Comparison of ENCODE assay signal across 12 mouse cellular contexts in genomic region chr13:98317911-98318310, GRCm38 (mm10). TPM values are rescaled to one million over a fixed set of nuclear protein-coding genes. Genes with fewer than 3 reads are reported as not detected.
A peak's percentile ranks its signal among the peaks of the same experiment; 100 is the strongest.
DNase-seq lines count a peak whose midpoint lies in the region; ATAC-seq and TF ChIP-seq lines count a peak whose summit lies in the region.
"Had no signal": no experiment of that assay in that cellular context is flagged by ENCODE, and none has a peak within 500 bp of the region (broad histone marks: within the 10 kb centered on the region; RNA-seq: fewer than 3 reads in every experiment).

No protein-coding gene starts in this region.

- no peak for TF ChIP-seq POLR2A in MEL (IDR thresholded peaks at IDR 0.05; ENCODE audit: control insufficient read depth in 1 of 2, insufficient read depth in 1 of 2, low read depth in 1 of 2, low read length in 2 of 2, poor library complexity in 1 of 2)

- no peak for ATAC-seq in intestine, postnatal 0 days
- no peak for ATAC-seq in intestine, embryonic 16.5 days
- no peak for ATAC-seq in forebrain, embryonic 16.5 days

- no peaks in the 10 kb centered on the region for H3K27me3 ChIP-seq in intestine, postnatal 0 days (replicated peaks; ENCODE audit: control insufficient read depth, insufficient read depth, low read length)
- H3K27me3 ChIP-seq in intestine, embryonic 16.5 days (replicated peaks; ENCODE audit: control insufficient read depth, insufficient read depth, low read length): no peaks in the 10 kb centered on the region
- no peaks in the 10 kb centered on the region for H3K27me3 ChIP-seq in MEL (ENCODE audit: control insufficient read depth in 1 of 2, insufficient read depth in 2 of 2, low read length in 2 of 2)
- no peaks in the 10 kb centered on the region for H3K27me3 ChIP-seq in forebrain, embryonic 16.5 days (replicated peaks; ENCODE audit: control insufficient read depth, insufficient read depth, low read length)
- H3K27me3 ChIP-seq: megakaryocyte, embryonic 14.5 days had no signal

- TF ChIP-seq RAD21 in MEL (IDR thresholded peaks at IDR 0.05; ENCODE audit: low read depth, low read length): no peak

- peaks cover 7% of the 10 kb centered on the region; the same call in 1 of the 2 replicates for H3K36me3 ChIP-seq in intestine, postnatal 0 days (ENCODE audit: control insufficient read depth, insufficient read depth)
- no peaks in the 10 kb centered on the region for H3K36me3 ChIP-seq in intestine, embryonic 16.5 days (ENCODE audit: control insufficient read depth, insufficient read depth, low read length)
- peaks cover 20 to 29% of the 10 kb centered on the region in 2 experiments for H3K36me3 ChIP-seq in MEL (ENCODE audit: control insufficient read depth in 1 of 2, insufficient read depth in 2 of 2, low read length in 2 of 2)
- 0 out of 2 replicates have a peak, but pooled peaks cover 2% of the 10 kb centered on the region for H3K36me3 ChIP-seq in forebrain, embryonic 16.5 days (ENCODE audit: control insufficient read depth, insufficient read depth)
- H3K36me3 ChIP-seq in macrophage (ENCODE audit: inconsistent target): peaks cover 7% of the 10 kb centered on the region; the same call in 1 of the 2 replicates

- intact Hi-C loops in gastrocnemius, postnatal 36 days (cut with DNase I): loop anchor here (5.0 kb wide), 1 partner anchor 56 kb away; the partner anchor contains the start of genes Ankra2 and Utp15
- intact Hi-C loops in left cerebral cortex, postnatal 25 days (cut with DNase I): loop anchor here (5.0 to 10.0 kb wide), 2 partner anchors 56 to 407 kb away; partner anchors contain the start of genes Ankra2 and Utp15

- TF ChIP-seq EP300 in MEL (IDR thresholded peaks at IDR 0.05; ENCODE audit: low read depth in 1 of 2, low read length in 2 of 2): no peak

- peaks cover 6% of the 10 kb centered on the region; the same call in 1 of the 2 replicates for H3K4me1 ChIP-seq in intestine, postnatal 0 days (replicated peaks; ENCODE audit: control insufficient read depth, insufficient read depth, low read length)
- H3K4me1 ChIP-seq in intestine, embryonic 16.5 days (ENCODE audit: control insufficient read depth, insufficient read depth, low read length): peaks cover 9% of the 10 kb centered on the region; the same call in 1 of the 2 replicates
- H3K4me1 ChIP-seq in MEL (ENCODE audit: control insufficient read depth in 1 of 2, insufficient read depth in 2 of 2, low read length in 2 of 2): peaks cover 6 to 17% of the 10 kb centered on the region in 2 experiments
- H3K4me1 ChIP-seq in forebrain, embryonic 16.5 days (replicated peaks; ENCODE audit: control insufficient read depth, insufficient read depth, low read length): peaks cover 13% of the 10 kb centered on the region

- DNase-seq in MEL (ENCODE audit: low read depth, low spot score): no peak
- DNase-seq in gastrocnemius, postnatal 36 days: no peak
- no peak for DNase-seq in spleen, adult 12 weeks (ENCODE audit: low spot score)
- DNase-seq in left cerebral cortex, postnatal 25 days (ENCODE audit: low spot score in 2 of 2): no peak
- DNase-seq: thymus, postnatal 36 days had no signal

- TF ChIP-seq CTCF in intestine, postnatal 0 days (IDR thresholded peaks at IDR 0.05; ENCODE audit: low read depth): no peak
- TF ChIP-seq CTCF in MEL (IDR thresholded peaks at IDR 0.05 in 2 of 3, conservative IDR thresholded peaks at IDR 0.05 in 1 of 3; ENCODE audit: control insufficient read depth in 1 of 3, insufficient read depth in 1 of 3, low read depth in 2 of 3, low read length in 3 of 3, poor library complexity in 1 of 3, severe bottlenecking in 1 of 3): no peak

- 87% methylated on average over 6 of the region's 6 CpGs for WGBS in intestine, postnatal 0 days
- 85% methylated on average over 6 of the region's 6 CpGs for WGBS in intestine, embryonic 16.5 days
- 92% methylated on average over 6 of the region's 6 CpGs for WGBS in forebrain, embryonic 16.5 days
- 83% methylated on average over 6 of the region's 6 CpGs for WGBS in macrophage (ENCODE audit: missing documents)

- peak overlapping the region; percentile 73; the same call in 1 of the 2 replicates for H3K4me2 ChIP-seq in intestine, postnatal 0 days (replicated peaks; ENCODE audit: low read depth)
- no peak overlapping the region for H3K4me2 ChIP-seq in intestine, embryonic 16.5 days (ENCODE audit: low read depth, low read length)
- peak overlapping the region; percentile 90 for H3K4me2 ChIP-seq in forebrain, embryonic 16.5 days (ENCODE audit: low read length)

- H3K79me2 ChIP-seq in MEL (ENCODE audit: control insufficient read depth, insufficient read depth, low read length, poor library complexity): peaks cover 39% of the 10 kb centered on the region
- peaks cover 37% of the 10 kb centered on the region for H3K79me2 ChIP-seq in macrophage (ENCODE audit: inconsistent target)

- H3K9ac ChIP-seq in intestine, postnatal 0 days (ENCODE audit: low read depth, low read length): no peak overlapping the region
- H3K9ac ChIP-seq in intestine, embryonic 16.5 days (ENCODE audit: low read depth, low read length): no peak overlapping the region
- peak overlapping the region; percentile 98 for H3K9ac ChIP-seq in MEL (ENCODE audit: control insufficient read depth, low read depth, low read length, poor library complexity, severe bottlenecking)
- no peak overlapping the region for H3K9ac ChIP-seq in forebrain, embryonic 16.5 days (replicated peaks; ENCODE audit: low read depth, low read length)

- no peak overlapping the region for H3K27ac ChIP-seq in intestine, postnatal 0 days (ENCODE audit: low read depth, low read length)
- H3K27ac ChIP-seq in intestine, embryonic 16.5 days (ENCODE audit: low read length): no peak overlapping the region
- H3K27ac ChIP-seq in MEL (ENCODE audit: control insufficient read depth, low read depth, low read length) (no peak overlapping the region), macrophage (no peak overlapping the region)
- H3K27ac ChIP-seq in forebrain, embryonic 16.5 days (ENCODE audit: low read length): no peak overlapping the region

- no peak overlapping the region for H3K4me3 ChIP-seq in intestine, postnatal 0 days (ENCODE audit: low read depth, low read length)
- H3K4me3 ChIP-seq in intestine, embryonic 16.5 days (ENCODE audit: low read length): no peak overlapping the region
- H3K4me3 ChIP-seq in MEL (ENCODE audit: control insufficient read depth in 1 of 2, insufficient read depth in 1 of 2, low read depth in 2 of 2, low read length in 2 of 2) (peak overlapping the region in 1 of 2 experiments; percentile 90; a peak in 2 of 4 replicates), macrophage (ENCODE audit: inconsistent target) (peak overlapping the region; percentile 69; the same call in 1 of the 2 replicates)
- no peak overlapping the region for H3K4me3 ChIP-seq in forebrain, embryonic 16.5 days (replicated peaks; ENCODE audit: low read length)

- H3K9me3 ChIP-seq in intestine, postnatal 0 days (ENCODE audit: control insufficient read depth): no peaks in the 10 kb centered on the region
- no peaks in the 10 kb centered on the region for H3K9me3 ChIP-seq in intestine, embryonic 16.5 days (ENCODE audit: control insufficient read depth, low read length)
- no peaks in the 10 kb centered on the region for H3K9me3 ChIP-seq in MEL (replicated peaks; ENCODE audit: insufficient read depth, low read length)
- no peaks in the 10 kb centered on the region for H3K9me3 ChIP-seq in forebrain, embryonic 16.5 days (ENCODE audit: control insufficient read depth, low read length)
- H3K9me3 ChIP-seq: megakaryocyte, embryonic 14.5 days had no signal

RNA-seq across cellular contexts. Expression of gene Btf3, which starts 1.1 kb away (rescaled TPM):
- polyA plus RNA-seq in intestine, postnatal 0 days (2015; fragmentation: Nextera tagmentation; extraction: Ambion mirVana): 471 and 494 TPM in 2 replicates
- 549 and 610 TPM in 2 replicates for polyA plus RNA-seq in intestine, embryonic 16.5 days (2015; fragmentation: Nextera tagmentation; extraction: Ambion mirVana)
- 1,152 and 1,208 TPM in 2 replicates for total RNA-seq in MEL (2012; rRNA removed)
- 1,000 to 10,000 TPM in 1 of 2 experiments, 100 to 1,000 TPM in 1; 227 to 1,291 TPM for polyA plus RNA-seq in MEL (2012; ENCODE audit: insufficient read depth in 1 of 2, insufficient read length in 2 of 2, low read depth in 1 of 2, low replicate concordance in 2 of 2, missing spikeins in 1 of 2)
- 536 and 561 TPM in 2 replicates for polyA plus RNA-seq in forebrain, embryonic 16.5 days (2015; fragmentation: Nextera tagmentation; extraction: Ambion mirVana)
- 100 to 1,000 TPM in 1 of 26 experiments, 10 to 100 TPM in 25; 26.7 to 120 (median 61.4) TPM for total RNA-seq in macrophage (2018; cell fraction: chromatin; rRNA removed)
- total RNA-seq in macrophage (2018; cell fraction: cytosol; rRNA removed): 100 to 1,000 TPM; 302 to 427 (median 356) TPM
- total RNA-seq in macrophage (2018; cell fraction: nucleus; rRNA removed): 100 to 1,000 TPM in 17 of 26 experiments, 10 to 100 TPM in 9; 53.7 to 207 (median 110) TPM
- polyA plus RNA-seq in macrophage (2018): 403 to 596 TPM (median 502 TPM) in 3 replicates
- total RNA-seq in gastrocnemius, postnatal 36 days (2021): 100 to 1,000 TPM; 186 to 222 TPM
- 100 to 1,000 TPM; 173 TPM for total RNA-seq in left cerebral cortex, postnatal 25 days (2021)

RNA-seq across cellular contexts. Expression of gene Foxd1, which starts 36.1 kb away (rescaled TPM):
- not detected in 2 replicates for polyA plus RNA-seq in intestine, postnatal 0 days (2015; fragmentation: Nextera tagmentation; extraction: Ambion mirVana)
- 0.02 TPM in 1 of 2 replicates, not detected in the other for polyA plus RNA-seq in intestine, embryonic 16.5 days (2015; fragmentation: Nextera tagmentation; extraction: Ambion mirVana)
- total RNA-seq in MEL (2012; rRNA removed): not detected in 2 replicates
- not detected for polyA plus RNA-seq in MEL (2012; ENCODE audit: insufficient read depth in 1 of 2, insufficient read length in 2 of 2, low read depth in 1 of 2, low replicate concordance in 2 of 2, missing spikeins in 1 of 2)
- 0.46 and 0.50 TPM in 2 replicates for polyA plus RNA-seq in forebrain, embryonic 16.5 days (2015; fragmentation: Nextera tagmentation; extraction: Ambion mirVana)
- not detected for total RNA-seq in macrophage (2018; cell fraction: chromatin; rRNA removed)
- total RNA-seq in macrophage (2018; cell fraction: cytosol; rRNA removed): not detected
- not detected for total RNA-seq in macrophage (2018; cell fraction: nucleus; rRNA removed)
- polyA plus RNA-seq in macrophage (2018): not detected in 3 replicates
- total RNA-seq in gastrocnemius, postnatal 36 days (2021): under 1 TPM in 1 of 2 experiments, not detected in 1; 0.17 TPM
- total RNA-seq in left cerebral cortex, postnatal 25 days (2021): 1 to 10 TPM in 1 of 2 experiments, under 1 TPM in 1; 0.92 to 1.6 TPM
- total RNA-seq: common myeloid progenitor, adult 5-6 weeks had no signal

RNA-seq across cellular contexts. Expression of gene Gm21976, which starts 38.2 kb away (rescaled TPM):
- not detected in 2 replicates for polyA plus RNA-seq in intestine, postnatal 0 days (2015; fragmentation: Nextera tagmentation; extraction: Ambion mirVana)
- not detected in 2 replicates for polyA plus RNA-seq in intestine, embryonic 16.5 days (2015; fragmentation: Nextera tagmentation; extraction: Ambion mirVana)
- total RNA-seq in MEL (2012; rRNA removed): not detected in 2 replicates
- not detected for polyA plus RNA-seq in MEL (2012; ENCODE audit: insufficient read depth in 1 of 2, insufficient read length in 2 of 2, low read depth in 1 of 2, low replicate concordance in 2 of 2, missing spikeins in 1 of 2)
- polyA plus RNA-seq in forebrain, embryonic 16.5 days (2015; fragmentation: Nextera tagmentation; extraction: Ambion mirVana): not detected in 2 replicates
- total RNA-seq in macrophage (2018; cell fraction: chromatin; rRNA removed): not detected
- not detected for total RNA-seq in macrophage (2018; cell fraction: cytosol; rRNA removed)
- total RNA-seq in macrophage (2018; cell fraction: nucleus; rRNA removed): not detected
- not detected in 3 replicates for polyA plus RNA-seq in macrophage (2018)
- total RNA-seq in gastrocnemius, postnatal 36 days (2021): not detected
- total RNA-seq in left cerebral cortex, postnatal 25 days (2021): not detected
- total RNA-seq: common myeloid progenitor, adult 5-6 weeks; heart, adult 8-10 months had no signal

RNA-seq across cellular contexts. Expression of gene Ankra2, which starts 55.0 kb away (rescaled TPM):
- polyA plus RNA-seq in intestine, postnatal 0 days (2015; fragmentation: Nextera tagmentation; extraction: Ambion mirVana): 18.9 and 19.3 TPM in 2 replicates
- 17.2 and 17.8 TPM in 2 replicates for polyA plus RNA-seq in intestine, embryonic 16.5 days (2015; fragmentation: Nextera tagmentation; extraction: Ambion mirVana)
- 8.1 and 10.4 TPM in 2 replicates for total RNA-seq in MEL (2012; rRNA removed)
- polyA plus RNA-seq in MEL (2012; ENCODE audit: insufficient read depth in 1 of 2, insufficient read length in 2 of 2, low read depth in 1 of 2, low replicate concordance in 2 of 2, missing spikeins in 1 of 2) (10 to 100 TPM in 1 of 2 experiments, not detected in 1; 14.7 TPM), macrophage (2018) (17.2 to 20.5 TPM (median 18.5 TPM) in 3 replicates)
- 55.9 and 65.2 TPM in 2 replicates for polyA plus RNA-seq in forebrain, embryonic 16.5 days (2015; fragmentation: Nextera tagmentation; extraction: Ambion mirVana)
- total RNA-seq in macrophage (2018; cell fraction: chromatin; rRNA removed): 10 to 100 TPM; 11.2 to 58.7 (median 27.8) TPM
- 10 to 100 TPM; 11.0 to 19.4 (median 17.2) TPM for total RNA-seq in macrophage (2018; cell fraction: cytosol; rRNA removed)
- total RNA-seq in macrophage (2018; cell fraction: nucleus; rRNA removed): 10 to 100 TPM; 15.7 to 56.1 (median 24.7) TPM
- total RNA-seq in gastrocnemius, postnatal 36 days (2021): 10 to 100 TPM; 11.5 to 14.2 TPM
- total RNA-seq in left cerebral cortex, postnatal 25 days (2021): 10 to 100 TPM; 43.6 to 46.2 TPM

RNA-seq across cellular contexts. Expression of gene Utp15, which starts 55.1 kb away (rescaled TPM):
- polyA plus RNA-seq in intestine, postnatal 0 days (2015; fragmentation: Nextera tagmentation; extraction: Ambion mirVana): 9.3 and 9.8 TPM in 2 replicates
- polyA plus RNA-seq in intestine, embryonic 16.5 days (2015; fragmentation: Nextera tagmentation; extraction: Ambion mirVana): 29.7 and 30.8 TPM in 2 replicates
- 50.8 and 60.8 TPM in 2 replicates for total RNA-seq in MEL (2012; rRNA removed)
- 10 to 100 TPM in 1 of 2 experiments, not detected in 1; 40.3 TPM for polyA plus RNA-seq in MEL (2012; ENCODE audit: insufficient read depth in 1 of 2, insufficient read length in 2 of 2, low read depth in 1 of 2, low replicate concordance in 2 of 2, missing spikeins in 1 of 2)
- polyA plus RNA-seq in forebrain, embryonic 16.5 days (2015; fragmentation: Nextera tagmentation; extraction: Ambion mirVana): 37.3 and 38.9 TPM in 2 replicates
- 10 to 100 TPM; 23.8 to 63.4 (median 38.6) TPM for total RNA-seq in macrophage (2018; cell fraction: chromatin; rRNA removed)
- 10 to 100 TPM; 10.7 to 20.0 (median 16.5) TPM for total RNA-seq in macrophage (2018; cell fraction: cytosol; rRNA removed)
- total RNA-seq in macrophage (2018; cell fraction: nucleus; rRNA removed): 10 to 100 TPM; 19.1 to 54.5 (median 28.2) TPM
- polyA plus RNA-seq in macrophage (2018): 12.3 to 19.6 TPM (median 15.1 TPM) in 3 replicates
- total RNA-seq in gastrocnemius, postnatal 36 days (2021): 1 to 10 TPM; 2.6 to 4.0 TPM
- 10 to 100 TPM; 17.6 to 18.2 TPM for total RNA-seq in left cerebral cortex, postnatal 25 days (2021)
